In the genomic region with DNA sequence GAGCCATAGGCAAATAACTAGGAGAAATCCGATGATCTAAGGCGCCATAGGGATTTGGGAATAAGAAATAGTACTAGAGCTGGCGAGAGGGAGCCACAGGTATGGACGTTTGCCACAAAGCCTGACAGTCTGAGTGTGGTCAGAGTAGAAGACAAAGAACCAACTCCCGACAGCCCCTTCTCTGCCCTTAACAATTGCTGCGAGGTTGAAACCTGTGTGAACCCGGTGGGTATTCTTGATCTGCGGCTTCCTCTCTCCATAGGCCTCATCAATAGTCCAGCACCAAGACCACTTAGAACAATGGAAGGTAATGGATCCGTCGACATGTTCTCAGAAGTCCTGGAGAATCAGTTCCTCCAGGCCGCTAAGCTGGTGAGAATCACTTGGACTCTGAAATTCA, we compare ENCODE assay signal across 14 mouse cellular contexts. TPM values are rescaled to one million over a fixed set of nuclear protein-coding genes. Genes with fewer than 3 reads are reported as not detected.
"Had no signal": no experiment of that assay in that cellular context is flagged by ENCODE, and none has a peak within 500 bp of the region (broad histone marks: within the 10 kb centered on the region; RNA-seq: fewer than 3 reads in every experiment).

No protein-coding gene starts in this region.

- DNase-seq: kidney, adult 11 months; kidney, adult 8-10 months; kidney, postnatal 10 days; kidney, postnatal 4 days; layer of hippocampus, postnatal 36 days; liver, postnatal 0 days; lung, embryonic 14.5 days; thymus, adult 18-20 months; thymus, postnatal 4 days had no signal

- ATAC-seq: liver, postnatal 0 days; lung, postnatal 0 days; midbrain, embryonic 15.5 days had no signal

RNA-seq across cellular contexts. Expression of a gene that starts 45.8 kb away (rescaled TPM):
- total RNA-seq: layer of hippocampus, adult 2 months; layer of hippocampus, postnatal 36 days; left cerebral cortex, adult 2 months; left cerebral cortex, postnatal 36 days had no signal
